Mouse (Mus musculus): Measurements from ENCODE around the gene Fnbp1. TPM values are rescaled to one million over a fixed set of nuclear protein-coding genes. Genes with fewer than 3 reads are reported as not detected.

The Fnbp1 gene
- polyA plus RNA-seq, 1 experiment: 148 TPM

- WGBS: 81% methylated on average over 4 of the region's 4 CpGs
- no peak for TF ChIP-seq POLR2A (IDR thresholded peaks at IDR 0.05; ENCODE audit: control insufficient read depth, extremely low read depth, insufficient read depth, low read length, poor library complexity)
- no peak for TF ChIP-seq CTCF (IDR thresholded peaks at IDR 0.05; ENCODE audit: borderline replicate concordance, control insufficient read depth, extremely low read depth, insufficient read depth, low read length, poor library complexity)
- Histone ChIP-seq H3K27ac (ENCODE audit: control insufficient read depth, insufficient read depth, low read length) (no peak overlapping the region), H3K4me1 (replicated peaks; ENCODE audit: control insufficient read depth, insufficient read depth, low read length) (peaks cover 3% of the 10 kb centered on the region; the same call in 1 of the 2 replicates), H3K36me3 (ENCODE audit: control insufficient read depth, insufficient read depth, low read length) (no peaks in the 10 kb centered on the region), H3K4me3 (ENCODE audit: control insufficient read depth, insufficient read depth, low read length) (no peak overlapping the region), H3K27me3 (ENCODE audit: control insufficient read depth, insufficient read depth, low read length) (no peaks in the 10 kb centered on the region)
- DNase-seq: no peak
Measured at GRCm38 (mm10) chr2:30994853-30995252, 147.0 kb downstream of the Fnbp1 start.

- no peaks in the 10 kb centered on the region for H3K36me3 ChIP-seq (ENCODE audit: control insufficient read depth, insufficient read depth, low read length)
- no peak overlapping the region for H3K27ac ChIP-seq (ENCODE audit: control insufficient read depth, insufficient read depth, low read length)
- no peak for DNase-seq
- no peak overlapping the region for H3K4me3 ChIP-seq (ENCODE audit: control insufficient read depth, insufficient read depth, low read length)
- H3K27me3 ChIP-seq (ENCODE audit: control insufficient read depth, insufficient read depth, low read length): no peaks in the 10 kb centered on the region
- peaks cover 4% of the 10 kb centered on the region for H3K4me1 ChIP-seq (replicated peaks; ENCODE audit: control insufficient read depth, insufficient read depth, low read length)
- TF ChIP-seq POLR2A (IDR thresholded peaks at IDR 0.05; ENCODE audit: control insufficient read depth, extremely low read depth, insufficient read depth, low read length, poor library complexity) (no peak), CTCF (IDR thresholded peaks at IDR 0.05; ENCODE audit: borderline replicate concordance, control insufficient read depth, extremely low read depth, insufficient read depth, low read length, poor library complexity) (no peak)
- WGBS: 95% methylated on average over 9 of the region's 9 CpGs
Measured at GRCm38 (mm10) chr2:30990221-30990620, 151.6 kb downstream of the Fnbp1 start.

- DNase-seq: peak; percentile 44
- WGBS: 50% methylated on average over 17 of the region's 17 CpGs
- no peak overlapping the region for H3K27ac ChIP-seq (ENCODE audit: control insufficient read depth, insufficient read depth, low read length)
Measured at GRCm38 (mm10) chr2:30985111-30986020, 156.4 kb downstream of the Fnbp1 start.

GRCm38 (mm10) chr2:30983024-30983423 lies 158.8 kb downstream of the Fnbp1 start:
- 36% methylated on average over 7 of the region's 7 CpGs for WGBS
- H3K4me3 ChIP-seq (ENCODE audit: control insufficient read depth, insufficient read depth, low read length): no peak overlapping the region

More at GRCm38 (mm10) chr2:30985111-30986020, 156.4 kb downstream of the Fnbp1 start:
- TF ChIP-seq CTCF (IDR thresholded peaks at IDR 0.05; ENCODE audit: borderline replicate concordance, control insufficient read depth, extremely low read depth, insufficient read depth, low read length, poor library complexity) (no peak), POLR2A (IDR thresholded peaks at IDR 0.05; ENCODE audit: control insufficient read depth, extremely low read depth, insufficient read depth, low read length, poor library complexity) (no peak)
- no peak overlapping the region for H3K4me3 ChIP-seq (ENCODE audit: control insufficient read depth, insufficient read depth, low read length)
- no peaks in the 10 kb centered on the region for H3K27me3 ChIP-seq (ENCODE audit: control insufficient read depth, insufficient read depth, low read length)
- H3K36me3 ChIP-seq (ENCODE audit: control insufficient read depth, insufficient read depth, low read length): no peaks in the 10 kb centered on the region
- peaks cover 18% of the 10 kb centered on the region for H3K4me1 ChIP-seq (replicated peaks; ENCODE audit: control insufficient read depth, insufficient read depth, low read length)

GRCm38 (mm10) chr2:30981790-30982513 lies 159.9 kb downstream of the Fnbp1 start, which contains the start of the genes BC005624 and Usp20:
TSS of gene BC005624 (minus strand) at chr2:30982201.
TSS of gene Usp20 (plus strand) at chr2:30982279.
- no peaks in the 10 kb centered on the region for H3K36me3 ChIP-seq (ENCODE audit: control insufficient read depth, insufficient read depth, low read length)
- H3K4me1 ChIP-seq (replicated peaks; ENCODE audit: control insufficient read depth, insufficient read depth, low read length): peaks cover 18% of the 10 kb centered on the region
- no peaks in the 10 kb centered on the region for H3K27me3 ChIP-seq (ENCODE audit: control insufficient read depth, insufficient read depth, low read length)
- under 1% methylated on average over 66 of the region's 66 CpGs for WGBS
- H3K27ac ChIP-seq (ENCODE audit: control insufficient read depth, insufficient read depth, low read length): no peak within 1 kb of the TSS
- peak within 1 kb of the TSS; percentile 81 for H3K4me3 ChIP-seq (ENCODE audit: control insufficient read depth, insufficient read depth, low read length)
- TF ChIP-seq CTCF (IDR thresholded peaks at IDR 0.05; ENCODE audit: borderline replicate concordance, control insufficient read depth, extremely low read depth, insufficient read depth, low read length, poor library complexity) (peak; percentile 61), POLR2A (IDR thresholded peaks at IDR 0.05; ENCODE audit: control insufficient read depth, extremely low read depth, insufficient read depth, low read length, poor library complexity) (peak; percentile 85)
- DNase-seq: peak; percentile 100

More at GRCm38 (mm10) chr2:30983024-30983423, 158.8 kb downstream of the Fnbp1 start:
- TF ChIP-seq CTCF (IDR thresholded peaks at IDR 0.05; ENCODE audit: borderline replicate concordance, control insufficient read depth, extremely low read depth, insufficient read depth, low read length, poor library complexity) (no peak), POLR2A (IDR thresholded peaks at IDR 0.05; ENCODE audit: control insufficient read depth, extremely low read depth, insufficient read depth, low read length, poor library complexity) (no peak)
- DNase-seq: peak; percentile 14
- H3K27ac ChIP-seq (ENCODE audit: control insufficient read depth, insufficient read depth, low read length): no peak overlapping the region
- no peaks in the 10 kb centered on the region for H3K36me3 ChIP-seq (ENCODE audit: control insufficient read depth, insufficient read depth, low read length)
- no peaks in the 10 kb centered on the region for H3K27me3 ChIP-seq (ENCODE audit: control insufficient read depth, insufficient read depth, low read length)
- H3K4me1 ChIP-seq (replicated peaks; ENCODE audit: control insufficient read depth, insufficient read depth, low read length): peaks cover 18% of the 10 kb centered on the region

Other genes with a start within 250 kb of the Fnbp1 start
- 10.1 and 12.3 TPM in 2 replicates for gene Ptges, start 212.1 kb downstream of the Fnbp1 start, polyA plus RNA-seq (2012; rRNA removed)
- gene Tor1b, start 189.0 kb downstream of the Fnbp1 start, polyA plus RNA-seq (2012; rRNA removed): 35.5 and 41.7 TPM in 2 replicates
- 61.1 and 65.7 TPM in 2 replicates for gene Tor1a, start 174.1 kb downstream of the Fnbp1 start, polyA plus RNA-seq (2012; rRNA removed)
- gene BC005624, start 159.8 kb downstream of the Fnbp1 start, polyA plus RNA-seq (2012; rRNA removed): 29.8 and 37.9 TPM in 2 replicates
- 21.0 and 24.9 TPM in 2 replicates for gene Usp20, start 159.7 kb downstream of the Fnbp1 start, polyA plus RNA-seq (2012; rRNA removed)
- gene Gpr107, start 10.3 kb upstream of the Fnbp1 start, polyA plus RNA-seq (2012; rRNA removed): 33.2 and 34.6 TPM in 2 replicates
- gene Ncs1, start 103.8 kb upstream of the Fnbp1 start, polyA plus RNA-seq (2012; rRNA removed): 2.4 and 2.5 TPM in 2 replicates
- gene Hmcn2, start 172.4 kb upstream of the Fnbp1 start, polyA plus RNA-seq (2012; rRNA removed): 4.8 and 5.6 TPM in 2 replicates